ENCODE assay signal across 19 mouse cellular contexts in the genomic region with DNA sequence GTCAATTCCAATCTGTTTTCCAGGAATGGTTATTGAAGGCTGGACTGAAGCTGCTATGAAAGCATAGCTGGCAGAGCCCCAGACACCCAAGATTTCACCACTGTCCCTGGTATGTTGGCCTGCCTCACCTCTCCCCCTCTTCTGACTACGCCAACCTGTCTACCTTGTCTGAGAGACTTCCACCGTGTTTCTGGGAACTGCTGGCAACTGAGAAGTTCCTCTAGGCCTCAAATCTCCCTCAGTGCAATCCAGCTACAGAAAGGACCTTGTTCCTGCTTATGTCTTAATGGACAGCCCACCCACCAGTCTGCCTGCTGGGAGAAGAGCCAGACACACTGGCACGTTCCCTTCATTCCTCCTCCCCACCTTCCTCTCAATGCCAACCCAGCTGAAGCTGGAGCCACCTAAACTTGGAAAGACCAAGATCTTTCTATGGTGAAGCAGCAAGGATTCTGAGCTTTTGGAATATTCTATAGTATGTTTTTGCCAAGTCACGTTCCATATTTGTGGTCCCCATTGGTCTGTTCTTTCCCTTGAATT.
DNase-seq lines count a peak whose midpoint lies in the region.
"Had no signal": no experiment of that assay in that cellular context is flagged by ENCODE, and none has a peak within 500 bp of the region (broad histone marks: within the 10 kb centered on the region; RNA-seq: fewer than 3 reads in every experiment).

No protein-coding gene starts in this region.

- peak; percentile 44 for DNase-seq in adrenal gland, postnatal 14 days
- no peak for DNase-seq in adrenal gland, postnatal 4 days (ENCODE audit: low spot score in 2 of 2)
- DNase-seq in left cerebral cortex, postnatal 4 days, result peak; percentile 41
- no peak for DNase-seq in left cerebral cortex, adult 11 months (ENCODE audit: low spot score)
- DNase-seq in brain, adult 2 months (ENCODE audit: low read depth, low spot score), result peak; percentile 47
- DNase-seq in right cerebral cortex, postnatal 14 days, result peak; percentile 18
- no peak for DNase-seq in liver
- DNase-seq: adrenal gland, adult 2 months; cerebellum, adult 18-20 months; embryo, embryonic 11 days; gastrocnemius, postnatal 10 days; heart, adult 18-20 months; heart, postnatal 4 days; kidney, adult 8-10 months; kidney, postnatal 10 days; layer of hippocampus, postnatal 36 days; lung, postnatal 4 days; thymus, adult 18-20 months; thymus, postnatal 25 days had no signal

- intact Hi-C loops in left cerebral cortex, postnatal 4 days (cut with DNase I), result no loop called here

Comparison
In these comparisons a context has a peak if more than half of its experiments do, and no peak if none do; other contexts are left out.
1. DNase-seq: peak in adrenal gland, postnatal 14 days (single experiment), left cerebral cortex, postnatal 4 days (single experiment), brain, adult 2 months (single experiment) and right cerebral cortex, postnatal 14 days (single experiment); none in adrenal gland, postnatal 4 days (0 of 2), left cerebral cortex, adult 11 months (single experiment) and liver (single experiment).